Mouse (Mus musculus): ENCODE measurements at regions not wholly inside any gene's neighbourhood (a gene's known extent, or its start where the extent isn't known, plus 50 kb on each side); places are given as distances from the start of the nearest gene placed in this dataset.
A peak's percentile ranks its signal among the peaks of the same experiment; 100 is the strongest.

GRCm38 (mm10) chr15:62486540-62486939 is 1358.4 kb downstream of the Gsdmc2 start:
- no peak for DNase-seq (ENCODE audit: low spot score in 2 of 2)

GRCm38 (mm10) chr15:62484350-62484749 is 1360.6 kb downstream of the Gsdmc2 start:
- no peak for DNase-seq (ENCODE audit: low spot score in 2 of 2)

GRCm38 (mm10) chr15:62483534-62483933 is 1361.4 kb downstream of the Gsdmc2 start:
- DNase-seq (ENCODE audit: low spot score in 2 of 2) = no peak

GRCm38 (mm10) chr15:62482357-62482756 is 1362.6 kb downstream of the Gsdmc2 start:
- DNase-seq (ENCODE audit: low spot score in 2 of 2) = no peak

GRCm38 (mm10) chr15:62477779-62478178 is 1367.2 kb downstream of the Gsdmc2 start:
- DNase-seq (ENCODE audit: low spot score in 2 of 2) = no peak

- no peak for DNase-seq (ENCODE audit: low spot score in 2 of 2)
Observed at GRCm38 (mm10) chr15:62476452-62476851, 1368.5 kb downstream of the Gsdmc2 start.

- DNase-seq (ENCODE audit: low spot score in 2 of 2) = no peak
Observed at GRCm38 (mm10) chr15:62470683-62471331, 1374.2 kb downstream of the Gsdmc2 start.

GRCm38 (mm10) chr15:62468076-62468475 is 1376.9 kb downstream of the Gsdmc2 start:
- DNase-seq (ENCODE audit: low spot score in 2 of 2) = no peak

- no peak for DNase-seq (ENCODE audit: low spot score in 2 of 2)
Observed at GRCm38 (mm10) chr15:62466856-62467255, 1378.1 kb downstream of the Gsdmc2 start.

GRCm38 (mm10) chr15:62465026-62465839 is 1379.7 kb downstream of the Gsdmc2 start:
- no peak for DNase-seq (ENCODE audit: low spot score in 2 of 2)

- DNase-seq (ENCODE audit: low spot score in 2 of 2) = no peak
Observed at GRCm38 (mm10) chr15:62462698-62463097, 1382.3 kb downstream of the Gsdmc2 start.

GRCm38 (mm10) chr15:62461398-62462051 is 1383.5 kb downstream of the Gsdmc2 start:
- no peak for DNase-seq (ENCODE audit: low spot score in 2 of 2)

GRCm38 (mm10) chr15:62460724-62461123 is 1384.3 kb downstream of the Gsdmc2 start:
- DNase-seq (ENCODE audit: low spot score in 2 of 2) = no peak

- no peak for DNase-seq (ENCODE audit: low spot score in 2 of 2)
Observed at GRCm38 (mm10) chr15:62460026-62460607, 1384.9 kb downstream of the Gsdmc2 start.

- peak in 1 of 2 experiments; percentile 20 for DNase-seq (ENCODE audit: low spot score in 2 of 2)
Observed at GRCm38 (mm10) chr15:62457990-62458389, 1387.0 kb downstream of the Gsdmc2 start.

- DNase-seq (ENCODE audit: low spot score in 2 of 2) = peak; percentile 16 to 42
Observed at GRCm38 (mm10) chr15:62457051-62457664, 1387.8 kb downstream of the Gsdmc2 start.

GRCm38 (mm10) chr15:62456020-62456419 is 1389.0 kb downstream of the Gsdmc2 start:
- DNase-seq (ENCODE audit: low spot score in 2 of 2) = no peak

- DNase-seq (ENCODE audit: low spot score in 2 of 2) = no peak
Observed at GRCm38 (mm10) chr15:62448116-62448515, 1396.9 kb downstream of the Gsdmc2 start.

GRCm38 (mm10) chr15:62439211-62439610 is 1405.8 kb downstream of the Gsdmc2 start:
- DNase-seq (ENCODE audit: low spot score in 2 of 2) = no peak

- DNase-seq (ENCODE audit: low spot score in 2 of 2) = no peak
Observed at GRCm38 (mm10) chr15:62436631-62437030, 1408.3 kb downstream of the Gsdmc2 start.

GRCm38 (mm10) chr15:62435141-62435680 is 1409.8 kb downstream of the Gsdmc2 start:
- no peak for DNase-seq (ENCODE audit: low spot score in 2 of 2)
